Comparison of ENCODE assay signal across 20 mouse cellular contexts in the genomic region with DNA sequence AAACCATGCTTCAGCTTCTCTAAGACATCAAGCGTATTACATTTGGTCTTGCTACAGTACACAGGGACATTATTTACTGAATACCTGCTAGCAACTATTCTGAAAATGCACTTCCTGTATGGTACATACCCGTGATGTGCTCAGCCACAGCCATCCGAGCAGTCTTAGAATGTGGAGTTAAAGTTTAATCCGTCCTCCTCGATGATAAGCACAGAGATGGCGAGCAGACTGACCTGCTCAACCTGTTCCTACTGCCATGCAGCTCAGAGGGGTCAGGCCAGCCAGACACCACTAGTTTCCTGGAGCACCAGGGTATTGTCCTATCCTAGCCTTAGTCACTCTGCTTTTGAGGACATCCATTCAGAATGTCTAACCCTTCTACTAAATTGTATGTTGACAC. TPM values are rescaled to one million over a fixed set of nuclear protein-coding genes. Genes with fewer than 3 reads are reported as not detected.
A peak's percentile ranks its signal among the peaks of the same experiment; 100 is the strongest.
DNase-seq lines count a peak whose midpoint lies in the region; ATAC-seq and TF ChIP-seq lines count a peak whose summit lies in the region.
"Had no signal": no experiment of that assay in that cellular context is flagged by ENCODE, and none has a peak within 500 bp of the region (broad histone marks: within the 10 kb centered on the region; RNA-seq: fewer than 3 reads in every experiment).

No protein-coding gene starts in this region.

- no peak overlapping the region for H3K27ac ChIP-seq in lung, embryonic 16.5 days (ENCODE audit: low read length)
- H3K27ac ChIP-seq in stomach, postnatal 0 days (replicated peaks) = no peak overlapping the region
- no peak overlapping the region for H3K27ac ChIP-seq in hindbrain, embryonic 13.5 days
- H3K27ac ChIP-seq: embryonic facial prominence, embryonic 13.5 days; forebrain, embryonic 10.5 days; limb, embryonic 10.5 days; liver, embryonic 13.5 days; midbrain, embryonic 15.5 days; neural tube, embryonic 12.5 days had no signal

- TF ChIP-seq EP300 in stomach, postnatal 0 days (optimal IDR thresholded peaks at IDR 0.05) = no peak

- DNase-seq in lung, adult 2 months = no peak
- peak; percentile 52 for DNase-seq in kidney, adult 11 months
- DNase-seq in kidney, postnatal 10 days = peak; percentile 47
- DNase-seq in stomach, postnatal 0 days (ENCODE audit: low spot score) = peak; percentile 74
- no peak for DNase-seq in neural tube, embryonic 10.5 days (ENCODE audit: extremely low spot score, low spot score)
- no peak for DNase-seq in adrenal gland, adult 18-20 months (ENCODE audit: low spot score in 2 of 2)
- DNase-seq: B cell, adult 2 months; cerebellum, adult 11 months; gastrocnemius, postnatal 25 days; liver, embryonic 13.5 days; right cerebral cortex, postnatal 14 days had no signal

- H3K9me3 ChIP-seq in lung, embryonic 16.5 days (ENCODE audit: control insufficient read depth, low read length) = no peaks in the 10 kb centered on the region
- no peaks in the 10 kb centered on the region for H3K9me3 ChIP-seq in stomach, postnatal 0 days (ENCODE audit: control insufficient read depth, low read length)
- H3K9me3 ChIP-seq in hindbrain, embryonic 13.5 days = no peaks in the 10 kb centered on the region
- H3K9me3 ChIP-seq: embryonic facial prominence, embryonic 13.5 days; forebrain, embryonic 10.5 days; limb, embryonic 10.5 days; liver, embryonic 13.5 days; midbrain, embryonic 15.5 days; neural tube, embryonic 12.5 days had no signal

- H3K4me2 ChIP-seq in lung, embryonic 16.5 days (ENCODE audit: low read depth, low read length) = no peak overlapping the region
- no peak overlapping the region for H3K4me2 ChIP-seq in stomach, postnatal 0 days (replicated peaks; ENCODE audit: low read depth)
- H3K4me2 ChIP-seq in hindbrain, embryonic 13.5 days = no peak overlapping the region
- H3K4me2 ChIP-seq: embryonic facial prominence, embryonic 13.5 days; heart, embryonic 11.5 days; liver, embryonic 13.5 days; midbrain, embryonic 15.5 days; neural tube, embryonic 12.5 days had no signal

- peak; percentile 73; the same call in 1 of the 2 replicates for ATAC-seq in lung, embryonic 16.5 days (ENCODE audit: low read depth)
- peak; percentile 95 for ATAC-seq in stomach, postnatal 0 days (ENCODE audit: low FRiP score, low TSS enrichment)
- ATAC-seq in hindbrain, embryonic 13.5 days (ENCODE audit: low FRiP score) = no peak
- ATAC-seq: midbrain, embryonic 15.5 days had no signal

- peaks cover 2% of the 10 kb centered on the region; the same call in 1 of the 2 replicates for H3K4me1 ChIP-seq in lung, embryonic 16.5 days (replicated peaks; ENCODE audit: control insufficient read depth, insufficient read depth, low read length)
- no peaks in the 10 kb centered on the region for H3K4me1 ChIP-seq in lung, adult 2 months (ENCODE audit: control insufficient read depth, insufficient read depth, low read length)
- H3K4me1 ChIP-seq in stomach, postnatal 0 days (replicated peaks; ENCODE audit: control insufficient read depth, insufficient read depth) = no peaks in the 10 kb centered on the region
- H3K4me1 ChIP-seq in hindbrain, embryonic 13.5 days (replicated peaks) = no peaks in the 10 kb centered on the region
- H3K4me1 ChIP-seq: embryonic facial prominence, embryonic 13.5 days; forebrain, embryonic 10.5 days; limb, embryonic 10.5 days; liver, embryonic 13.5 days; midbrain, embryonic 15.5 days; neural tube, embryonic 12.5 days had no signal

- TF ChIP-seq POLR2A in lung, adult 2 months (IDR thresholded peaks at IDR 0.05; ENCODE audit: borderline replicate concordance, extremely low read depth, low read depth, low read length) = no peak

- TF ChIP-seq CTCF in lung, adult 2 months (IDR thresholded peaks at IDR 0.05; ENCODE audit: insufficient read depth, low read length) = no peak
- no peak for TF ChIP-seq CTCF in stomach, postnatal 0 days (IDR thresholded peaks at IDR 0.05; ENCODE audit: low read depth)

- no peak overlapping the region for H3K9ac ChIP-seq in lung, embryonic 16.5 days (ENCODE audit: low read length)
- no peak overlapping the region for H3K9ac ChIP-seq in stomach, postnatal 0 days (ENCODE audit: low read length)
- H3K9ac ChIP-seq in hindbrain, embryonic 13.5 days = no peak overlapping the region
- H3K9ac ChIP-seq: embryonic facial prominence, embryonic 13.5 days; liver, embryonic 13.5 days; midbrain, embryonic 15.5 days; neural tube, embryonic 12.5 days had no signal

- no peaks in the 10 kb centered on the region for H3K27me3 ChIP-seq in lung, embryonic 16.5 days (ENCODE audit: control insufficient read depth, insufficient read depth, low read depth, low read length)
- no peaks in the 10 kb centered on the region for H3K27me3 ChIP-seq in stomach, postnatal 0 days (ENCODE audit: control insufficient read depth, insufficient read depth, low read length)
- no peaks in the 10 kb centered on the region for H3K27me3 ChIP-seq in hindbrain, embryonic 13.5 days
- H3K27me3 ChIP-seq: embryonic facial prominence, embryonic 13.5 days; liver, embryonic 13.5 days; midbrain, embryonic 15.5 days; neural tube, embryonic 12.5 days had no signal

- H3K36me3 ChIP-seq in lung, embryonic 16.5 days (ENCODE audit: control insufficient read depth, insufficient read depth, low read length) = no peaks in the 10 kb centered on the region
- no peaks in the 10 kb centered on the region for H3K36me3 ChIP-seq in stomach, postnatal 0 days (ENCODE audit: control insufficient read depth, insufficient read depth, low read length)
- H3K36me3 ChIP-seq in hindbrain, embryonic 13.5 days = no peaks in the 10 kb centered on the region
- H3K36me3 ChIP-seq: embryonic facial prominence, embryonic 13.5 days; forebrain, embryonic 10.5 days; limb, embryonic 10.5 days; liver, embryonic 13.5 days; midbrain, embryonic 15.5 days; neural tube, embryonic 12.5 days had no signal

- no peak overlapping the region for H3K4me3 ChIP-seq in lung, embryonic 16.5 days (ENCODE audit: low read length)
- H3K4me3 ChIP-seq in lung, adult 2 months (replicated peaks; ENCODE audit: extremely low read depth, low read depth, low read length) = no peak overlapping the region
- no peak overlapping the region for H3K4me3 ChIP-seq in stomach, postnatal 0 days (ENCODE audit: low read depth, low read length)
- H3K4me3 ChIP-seq in hindbrain, embryonic 13.5 days = no peak overlapping the region
- H3K4me3 ChIP-seq: embryonic facial prominence, embryonic 13.5 days; forebrain, embryonic 10.5 days; limb, embryonic 10.5 days; liver, embryonic 13.5 days; midbrain, embryonic 15.5 days; neural tube, embryonic 12.5 days had no signal

- 54% methylated on average over 6 of the region's 6 CpGs for WGBS in lung, embryonic 16.5 days
- 61% methylated on average over 6 of the region's 6 CpGs for WGBS in lung, adult 2 months
- 51% methylated on average over 6 of the region's 6 CpGs for WGBS in stomach, postnatal 0 days
- 87% methylated on average over 6 of the region's 6 CpGs for WGBS in hindbrain, embryonic 13.5 days

RNA-seq across cellular contexts. Expression of gene Frem2, which starts 30.6 kb away (rescaled TPM):
- polyA plus RNA-seq in lung, embryonic 16.5 days (2015; fragmentation: Nextera tagmentation; extraction: Ambion mirVana) = 10.2 and 10.7 TPM in 2 replicates
- polyA plus RNA-seq in lung, adult 2 months (2012; rRNA removed) = 1.0 and 1.1 TPM in 2 replicates
- polyA plus RNA-seq in stomach, postnatal 0 days (2015; fragmentation: Nextera tagmentation; extraction: Ambion mirVana) = 7.0 and 7.4 TPM in 2 replicates
- 1.3 TPM in 2 replicates for polyA plus RNA-seq in hindbrain, embryonic 13.5 days (2015; fragmentation: Nextera tagmentation; extraction: Ambion mirVana)
- under 1 TPM; 0.13 TPM for total RNA-seq in adrenal gland, adult 18-20 months (2021)
- total RNA-seq: megakaryocyte progenitor cell, adult 5-6 weeks had no signal

Comparison
In these comparisons a context has a peak if more than half of its experiments do, and no peak if none do; other contexts are left out.
1. DNase-seq: peak in kidney, adult 11 months (single experiment), kidney, postnatal 10 days (single experiment) and stomach, postnatal 0 days (single experiment); none in lung, adult 2 months (single experiment), neural tube, embryonic 10.5 days (single experiment) and adrenal gland, adult 18-20 months (0 of 2).